23 mouse cellular contexts compared by ENCODE assay signal in the genomic region with DNA sequence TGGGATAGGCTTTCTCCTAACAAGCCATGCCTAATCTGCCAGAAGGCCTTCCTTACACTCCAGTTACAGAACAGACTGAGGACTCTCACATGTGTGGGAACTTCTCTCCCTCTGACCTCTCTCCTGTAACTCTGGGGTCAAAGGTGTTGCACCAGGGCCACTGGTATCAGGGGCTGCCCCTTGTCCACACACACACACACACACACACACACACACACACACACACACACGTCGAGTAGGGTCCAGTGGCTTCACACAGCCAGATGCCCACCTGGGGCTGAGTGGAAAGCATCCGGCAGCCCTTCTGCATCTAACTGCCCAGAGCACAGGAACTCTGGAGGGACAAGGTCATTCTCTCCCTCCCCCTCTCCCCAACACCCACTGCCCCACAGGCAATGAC.
"Had no signal": no experiment of that assay in that cellular context is flagged by ENCODE, and none has a peak within 500 bp of the region (broad histone marks: within the 10 kb centered on the region; RNA-seq: fewer than 3 reads in every experiment).

No protein-coding gene starts in this region.

- DNase-seq: gastrocnemius, postnatal 14 days; gastrocnemius, postnatal 36 days; heart, adult 18-20 months; heart, postnatal 10 days; heart, postnatal 36 days; kidney, adult 11 months; kidney, adult 2 months; kidney, adult 9 months; kidney, postnatal 14 days; kidney, postnatal 36 days; layer of hippocampus, adult 9-11 months; layer of hippocampus, postnatal 36 days; left cerebral cortex, postnatal 4 days had no signal

- H3K4me3 ChIP-seq: heart, embryonic 10.5 days; heart, embryonic 12.5 days; hindbrain, embryonic 13.5 days; hindbrain, embryonic 15.5 days; kidney, embryonic 15.5 days; limb, embryonic 13.5 days; limb, embryonic 15.5 days had no signal

- H3K27me3 ChIP-seq: heart, embryonic 12.5 days; hindbrain, embryonic 13.5 days; hindbrain, embryonic 15.5 days; kidney, embryonic 15.5 days; limb, embryonic 13.5 days; limb, embryonic 15.5 days had no signal

- H3K9ac ChIP-seq: heart, embryonic 12.5 days; hindbrain, embryonic 13.5 days; hindbrain, embryonic 15.5 days; kidney, embryonic 15.5 days; limb, embryonic 13.5 days; limb, embryonic 15.5 days had no signal

- H3K4me2 ChIP-seq: heart, embryonic 12.5 days; hindbrain, embryonic 13.5 days; hindbrain, embryonic 15.5 days; kidney, embryonic 15.5 days; limb, embryonic 13.5 days; limb, embryonic 15.5 days had no signal

- H3K9me3 ChIP-seq: heart, embryonic 10.5 days; heart, embryonic 12.5 days; hindbrain, embryonic 13.5 days; hindbrain, embryonic 15.5 days; kidney, embryonic 15.5 days; limb, embryonic 13.5 days; limb, embryonic 15.5 days had no signal

- H3K36me3 ChIP-seq: heart, embryonic 10.5 days; heart, embryonic 12.5 days; hindbrain, embryonic 13.5 days; hindbrain, embryonic 15.5 days; kidney, embryonic 15.5 days; limb, embryonic 13.5 days; limb, embryonic 15.5 days had no signal

- H3K27ac ChIP-seq: heart, embryonic 10.5 days; hindbrain, embryonic 13.5 days; hindbrain, embryonic 15.5 days; hindbrain, postnatal 0 days; kidney, embryonic 15.5 days; kidney, postnatal 0 days; limb, embryonic 13.5 days; limb, embryonic 15.5 days had no signal

- ATAC-seq: hindbrain, postnatal 0 days; intestine, embryonic 16.5 days had no signal

- H3K4me1 ChIP-seq: heart, embryonic 10.5 days; heart, embryonic 12.5 days; hindbrain, embryonic 13.5 days; hindbrain, embryonic 15.5 days; kidney, embryonic 15.5 days; limb, embryonic 13.5 days; limb, embryonic 15.5 days had no signal
